Comparison of ENCODE assay signal across 8 mouse cellular contexts in genomic region chr9:121360327-121360954, GRCm38 (mm10).
A peak's percentile ranks its signal among the peaks of the same experiment; 100 is the strongest.
DNase-seq lines count a peak whose midpoint lies in the region; ATAC-seq and TF ChIP-seq lines count a peak whose summit lies in the region.

No protein-coding gene starts in this region.

- 1% methylated on average over 12 of the region's 12 CpGs for WGBS in cerebellum, adult 2 months
- 25% methylated on average over 12 of the region's 12 CpGs for WGBS in heart, embryonic 10.5 days
- 8% methylated on average over 11 of the region's 12 CpGs for WGBS in midbrain, embryonic 12.5 days

- ATAC-seq in midbrain, embryonic 12.5 days (ENCODE audit: low FRiP score, low read depth): peak; percentile 75

- peaks cover 64% of the 10 kb centered on the region for H3K4me1 ChIP-seq in cerebellum, adult 2 months (ENCODE audit: control insufficient read depth, insufficient read depth, low read length)
- H3K4me1 ChIP-seq in heart, embryonic 10.5 days: peaks cover 53% of the 10 kb centered on the region
- H3K4me1 ChIP-seq in midbrain, embryonic 12.5 days: peaks cover 45% of the 10 kb centered on the region

- peaks cover 17% of the 10 kb centered on the region for H3K36me3 ChIP-seq in heart, embryonic 10.5 days
- H3K36me3 ChIP-seq in midbrain, embryonic 12.5 days: peaks cover 16% of the 10 kb centered on the region

- TF ChIP-seq CTCF in cerebellum, adult 2 months (IDR thresholded peaks at IDR 0.05; ENCODE audit: borderline replicate concordance, insufficient read depth, low read depth, low read length): no peak

- peak overlapping the region; percentile 89 for H3K27ac ChIP-seq in cerebellum, adult 2 months (ENCODE audit: insufficient read depth, low read length)
- peak overlapping the region; percentile 78 for H3K27ac ChIP-seq in heart, embryonic 10.5 days
- peak overlapping the region; percentile 92 for H3K27ac ChIP-seq in midbrain, embryonic 12.5 days (replicated peaks)

- H3K9ac ChIP-seq in midbrain, embryonic 12.5 days (replicated peaks): peak overlapping the region; percentile 46

- no peaks in the 10 kb centered on the region for H3K9me3 ChIP-seq in heart, embryonic 10.5 days
- no peaks in the 10 kb centered on the region for H3K9me3 ChIP-seq in midbrain, embryonic 12.5 days

- DNase-seq in layer of hippocampus, adult 11-12 months (ENCODE audit: low spot score): peak; percentile 67
- DNase-seq in layer of hippocampus, adult 9-10 months (ENCODE audit: low spot score): no peak
- DNase-seq in cerebellum, adult 2 months: peak; percentile 82 to 87
- DNase-seq in heart, embryonic 10.5 days (ENCODE audit: low spot score): no peak
- DNase-seq in layer of hippocampus, postnatal 36 days: peak; percentile 70 to 75
- DNase-seq in thymus, postnatal 10 days (ENCODE audit: low spot score in 2 of 2): peak; percentile 58 to 61
- no peak for DNase-seq in kidney, adult 18-20 months

- TF ChIP-seq POLR2A in cerebellum, adult 2 months (IDR thresholded peaks at IDR 0.05; ENCODE audit: borderline replicate concordance, insufficient read depth, low read length): no peak

- no peak overlapping the region for H3K4me3 ChIP-seq in cerebellum, adult 2 months (replicated peaks; ENCODE audit: insufficient read depth, low read depth, low read length)
- no peak overlapping the region for H3K4me3 ChIP-seq in heart, embryonic 10.5 days
- no peak overlapping the region for H3K4me3 ChIP-seq in midbrain, embryonic 12.5 days

- H3K4me2 ChIP-seq in midbrain, embryonic 12.5 days (replicated peaks): peak overlapping the region; percentile 16

- H3K27me3 ChIP-seq in cerebellum, adult 2 months (ENCODE audit: control insufficient read depth, insufficient read depth, low read length): no peaks in the 10 kb centered on the region
- H3K27me3 ChIP-seq in heart, embryonic 10.5 days (ENCODE audit: insufficient read depth, poor library complexity, severe bottlenecking): no peaks in the 10 kb centered on the region
- H3K27me3 ChIP-seq in midbrain, embryonic 12.5 days: no peaks in the 10 kb centered on the region

Comparison
In these comparisons a context has a peak if more than half of its experiments do, and no peak if none do; other contexts are left out.
1. DNase-seq: peak in layer of hippocampus, adult 11-12 months (single experiment), cerebellum, adult 2 months (2 of 2), layer of hippocampus, postnatal 36 days (2 of 2) and thymus, postnatal 10 days (2 of 2); none in layer of hippocampus, adult 9-10 months (single experiment), heart, embryonic 10.5 days (single experiment) and kidney, adult 18-20 months (single experiment).
2. Peak in every context shown above with its lines, with median percentiles within 50 percentile points of each other: H3K27ac ChIP-seq.